Mouse (Mus musculus) kidney, adult 2 months (tissue): Measurements from ENCODE around the gene Ccr7.

ENCODE experiments used
- CTCF ChIP-seq: fragments of 200-500 bp; conservative IDR thresholded peaks from 2 replicates; pipeline ENCODE4 v1.5.1; 2011; ENCODE audit warnings: low read depth, mild to moderate bottlenecking, control low read depth, low read length, moderate library complexity, mixed read lengths; ENCODE audit not compliant: insufficient read depth, insufficient read length
- POLR2A ChIP-seq: fragments of 200-500 bp; IDR thresholded peaks from one replicate; pipeline ENCODE4 v1.6.1; 2011; ENCODE audit warnings: low read depth, low read length, control low read depth

DNA sequence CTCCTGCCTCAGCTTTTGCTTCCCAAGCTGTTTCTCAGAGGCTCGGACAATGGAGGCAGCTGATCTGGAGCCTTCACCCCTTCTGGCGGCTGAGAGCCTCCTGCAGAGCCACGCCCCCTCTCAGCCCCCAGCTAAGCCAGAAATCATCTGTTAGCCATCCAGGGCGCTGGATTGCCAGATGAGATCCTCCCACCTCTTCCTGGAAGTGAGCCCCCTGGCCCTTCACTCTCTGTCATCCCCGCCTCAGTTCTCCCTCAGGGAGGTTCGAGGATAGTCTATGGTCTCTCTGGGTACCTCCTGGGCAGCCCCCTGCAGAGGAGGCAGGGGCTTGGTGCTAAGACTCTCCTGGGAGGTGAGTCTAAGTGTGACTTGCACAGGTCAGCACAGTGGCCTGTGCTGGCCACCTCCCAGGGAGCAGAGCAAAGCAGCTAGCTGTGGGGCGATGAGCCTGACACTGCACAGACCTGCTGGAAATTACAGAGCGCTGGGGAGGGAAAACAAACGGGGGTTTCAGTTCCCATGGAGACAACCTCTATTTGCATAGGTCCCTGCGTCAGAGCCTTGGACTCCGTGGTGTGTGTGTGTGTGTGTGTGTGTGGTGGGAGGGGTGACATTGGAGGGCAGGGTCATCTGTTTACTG is 22.7 kb downstream of the Ccr7 start:
- TF ChIP-seq CTCF (no peak), POLR2A (no peak)
